Mouse (Mus musculus): ENCODE measurements at regions not wholly inside any gene's neighbourhood (a gene's known extent, or its start where the extent isn't known, plus 50 kb on each side); places are given as distances from the start of the nearest gene placed in this dataset.

- ATAC-seq (ENCODE audit: low FRiP score): no peak
- no peak overlapping the region for H3K27ac ChIP-seq (ENCODE audit: low read depth, low read length)
- no peak overlapping the region for H3K4me2 ChIP-seq (ENCODE audit: low read depth, low read length, poor library complexity, severe bottlenecking)
- 92% methylated on average over 3 of the region's 3 CpGs for WGBS
- H3K27me3 ChIP-seq (ENCODE audit: insufficient read depth, low read length): no peaks in the 10 kb centered on the region
- H3K36me3 ChIP-seq (ENCODE audit: insufficient read depth, low read length): no peaks in the 10 kb centered on the region
- H3K4me1 ChIP-seq (ENCODE audit: insufficient read depth, low read length): no peaks in the 10 kb centered on the region
- no peak for DNase-seq (ENCODE audit: low spot score)
- no peak overlapping the region for H3K4me3 ChIP-seq (ENCODE audit: low read depth, low read length)
- H3K9ac ChIP-seq (replicated peaks; ENCODE audit: low read length, poor library complexity, severe bottlenecking): no peak overlapping the region
- no peaks in the 10 kb centered on the region for H3K9me3 ChIP-seq (ENCODE audit: low read length)
- TF ChIP-seq CTCF (IDR thresholded peaks at IDR 0.05): no peak
Measured at GRCm38 (mm10) chr10:98268511-98268910, 542.0 kb upstream of the C030005K15Rik start.

DNA sequence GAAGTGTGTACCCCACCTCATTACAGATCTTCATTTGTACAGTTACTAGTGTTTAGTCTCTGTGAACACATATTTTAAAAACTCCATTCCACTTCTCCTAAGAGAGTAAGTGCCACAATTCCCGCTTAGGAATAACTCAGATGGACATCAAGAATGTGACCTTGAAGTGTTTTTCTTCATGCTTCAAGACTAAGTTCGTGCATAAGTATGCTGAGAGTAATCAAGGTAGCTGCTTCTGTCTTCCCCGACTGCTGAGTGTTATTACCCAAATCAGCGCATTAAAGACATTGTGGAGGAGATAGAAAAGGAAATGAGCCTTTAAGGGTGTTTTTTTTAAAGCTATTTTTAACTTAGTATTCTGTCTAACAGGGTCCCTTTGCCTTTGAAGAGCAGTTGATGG lies 565.1 kb upstream of the C030005K15Rik start:
- 86% methylated on average over 4 of the region's 4 CpGs for WGBS
- DNase-seq (ENCODE audit: low spot score) (no peak), ATAC-seq (ENCODE audit: low FRiP score) (no peak)
- Histone ChIP-seq H3K9me3 (ENCODE audit: low read length) (no peaks in the 10 kb centered on the region), H3K27ac (ENCODE audit: low read depth, low read length) (no peak overlapping the region), H3K4me3 (ENCODE audit: low read depth, low read length) (no peak overlapping the region), H3K36me3 (ENCODE audit: insufficient read depth, low read length) (no peaks in the 10 kb centered on the region), H3K4me1 (ENCODE audit: insufficient read depth, low read length) (no peaks in the 10 kb centered on the region), H3K9ac (replicated peaks; ENCODE audit: low read length, poor library complexity, severe bottlenecking) (no peak overlapping the region), H3K4me2 (ENCODE audit: low read depth, low read length, poor library complexity, severe bottlenecking) (no peak overlapping the region), H3K27me3 (ENCODE audit: insufficient read depth, low read length) (no peaks in the 10 kb centered on the region)
- TF ChIP-seq CTCF (IDR thresholded peaks at IDR 0.05): no peak

GRCm38 (mm10) chr10:98292140-98292539 lies 565.6 kb upstream of the C030005K15Rik start:
- 80% methylated on average over 2 of the region's 2 CpGs for WGBS
- H3K9me3 ChIP-seq (ENCODE audit: low read length): no peaks in the 10 kb centered on the region
- no peak overlapping the region for H3K27ac ChIP-seq (ENCODE audit: low read depth, low read length)
- no peaks in the 10 kb centered on the region for H3K4me1 ChIP-seq (ENCODE audit: insufficient read depth, low read length)
- no peak overlapping the region for H3K4me2 ChIP-seq (ENCODE audit: low read depth, low read length, poor library complexity, severe bottlenecking)
- no peak overlapping the region for H3K4me3 ChIP-seq (ENCODE audit: low read depth, low read length)
- no peak for DNase-seq (ENCODE audit: low spot score)
- H3K9ac ChIP-seq (replicated peaks; ENCODE audit: low read length, poor library complexity, severe bottlenecking): no peak overlapping the region
- no peaks in the 10 kb centered on the region for H3K36me3 ChIP-seq (ENCODE audit: insufficient read depth, low read length)
- no peak for ATAC-seq (ENCODE audit: low FRiP score)
- no peak for TF ChIP-seq CTCF (IDR thresholded peaks at IDR 0.05)
- H3K27me3 ChIP-seq (ENCODE audit: insufficient read depth, low read length): no peaks in the 10 kb centered on the region

GRCm38 (mm10) chr10:98305667-98306066 lies 579.1 kb upstream of the C030005K15Rik start:
- Histone ChIP-seq H3K4me3 (ENCODE audit: low read depth, low read length) (no peak overlapping the region), H3K4me1 (ENCODE audit: insufficient read depth, low read length) (no peaks in the 10 kb centered on the region), H3K36me3 (ENCODE audit: insufficient read depth, low read length) (no peaks in the 10 kb centered on the region), H3K9ac (replicated peaks; ENCODE audit: low read length, poor library complexity, severe bottlenecking) (no peak overlapping the region), H3K9me3 (ENCODE audit: low read length) (no peaks in the 10 kb centered on the region), H3K27ac (ENCODE audit: low read depth, low read length) (no peak overlapping the region), H3K4me2 (ENCODE audit: low read depth, low read length, poor library complexity, severe bottlenecking) (no peak overlapping the region), H3K27me3 (ENCODE audit: insufficient read depth, low read length) (no peaks in the 10 kb centered on the region)
- TF ChIP-seq CTCF (IDR thresholded peaks at IDR 0.05): no peak
- ATAC-seq (ENCODE audit: low FRiP score) (no peak), DNase-seq (ENCODE audit: low spot score) (no peak)
- 97% methylated on average over 1 of the region's 1 CpGs for WGBS

GRCm38 (mm10) chr10:98309667-98310066 lies 583.1 kb upstream of the C030005K15Rik start:
- Histone ChIP-seq H3K4me3 (ENCODE audit: low read depth, low read length) (no peak overlapping the region), H3K4me1 (ENCODE audit: insufficient read depth, low read length) (no peaks in the 10 kb centered on the region), H3K4me2 (ENCODE audit: low read depth, low read length, poor library complexity, severe bottlenecking) (no peak overlapping the region), H3K9me3 (ENCODE audit: low read length) (no peaks in the 10 kb centered on the region), H3K27me3 (ENCODE audit: insufficient read depth, low read length) (no peaks in the 10 kb centered on the region), H3K36me3 (ENCODE audit: insufficient read depth, low read length) (no peaks in the 10 kb centered on the region), H3K27ac (ENCODE audit: low read depth, low read length) (no peak overlapping the region), H3K9ac (replicated peaks; ENCODE audit: low read length, poor library complexity, severe bottlenecking) (no peak overlapping the region)
- DNase-seq (ENCODE audit: low spot score): no peak
- WGBS: 91% methylated on average over 3 of the region's 3 CpGs
- ATAC-seq (ENCODE audit: low FRiP score): no peak
- no peak for TF ChIP-seq CTCF (IDR thresholded peaks at IDR 0.05)

GRCm38 (mm10) chr10:98311403-98311802 lies 584.8 kb upstream of the C030005K15Rik start:
- DNase-seq (ENCODE audit: low spot score): no peak
- H3K4me3 ChIP-seq (ENCODE audit: low read depth, low read length): no peak overlapping the region
- H3K9ac ChIP-seq (replicated peaks; ENCODE audit: low read length, poor library complexity, severe bottlenecking): no peak overlapping the region
- H3K27me3 ChIP-seq (ENCODE audit: insufficient read depth, low read length): no peaks in the 10 kb centered on the region
- H3K9me3 ChIP-seq (ENCODE audit: low read length): no peaks in the 10 kb centered on the region
- no peak overlapping the region for H3K27ac ChIP-seq (ENCODE audit: low read depth, low read length)
- no peak for ATAC-seq (ENCODE audit: low FRiP score)
- no peaks in the 10 kb centered on the region for H3K4me1 ChIP-seq (ENCODE audit: insufficient read depth, low read length)
- no peaks in the 10 kb centered on the region for H3K36me3 ChIP-seq (ENCODE audit: insufficient read depth, low read length)
- TF ChIP-seq CTCF (IDR thresholded peaks at IDR 0.05): no peak
- H3K4me2 ChIP-seq (ENCODE audit: low read depth, low read length, poor library complexity, severe bottlenecking): no peak overlapping the region

DNA sequence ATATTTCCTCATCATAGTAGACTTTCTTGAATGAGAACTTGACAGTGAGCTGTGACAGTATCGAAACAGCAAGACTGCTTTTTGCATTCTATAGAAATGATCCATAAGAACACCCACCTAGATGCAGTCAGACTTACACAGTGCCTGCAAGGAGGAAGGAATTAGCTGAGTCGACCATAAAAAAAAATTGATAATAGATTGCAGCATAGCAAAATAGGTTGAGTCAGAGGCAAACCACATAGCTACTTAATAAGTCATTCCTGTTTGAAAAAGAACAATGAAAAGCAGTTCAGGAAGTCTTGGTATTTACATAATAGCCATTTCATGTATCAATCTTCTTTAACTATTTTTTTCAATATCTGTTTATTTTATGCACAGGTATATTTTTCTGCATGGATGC lies 591.9 kb upstream of the C030005K15Rik start:
- no peaks in the 10 kb centered on the region for H3K9me3 ChIP-seq (ENCODE audit: low read length)
- H3K4me3 ChIP-seq (ENCODE audit: low read depth, low read length): no peak overlapping the region
- no peak overlapping the region for H3K27ac ChIP-seq (ENCODE audit: low read depth, low read length)
- no peaks in the 10 kb centered on the region for H3K27me3 ChIP-seq (ENCODE audit: insufficient read depth, low read length)
- no peaks in the 10 kb centered on the region for H3K4me1 ChIP-seq (ENCODE audit: insufficient read depth, low read length)
- no peak overlapping the region for H3K4me2 ChIP-seq (ENCODE audit: low read depth, low read length, poor library complexity, severe bottlenecking)
- DNase-seq (ENCODE audit: low spot score) (no peak), ATAC-seq (ENCODE audit: low FRiP score) (no peak)
- H3K9ac ChIP-seq (replicated peaks; ENCODE audit: low read length, poor library complexity, severe bottlenecking): no peak overlapping the region
- no peaks in the 10 kb centered on the region for H3K36me3 ChIP-seq (ENCODE audit: insufficient read depth, low read length)
- TF ChIP-seq CTCF (IDR thresholded peaks at IDR 0.05): no peak
- 81% methylated on average over 2 of the region's 2 CpGs for WGBS
